Mouse (Mus musculus) stomach, postnatal 0 days (tissue): ENCODE results near the gene Cdkn2a.

Experiments used
- CTCF ChIP-seq: IDR thresholded peaks from 2 replicates; pipeline ENCODE4 v1.5.1; 2016; ENCODE audit warnings: antibody characterized with exemption, low read depth, mild to moderate bottlenecking, moderate library complexity
- EP300 ChIP-seq: optimal IDR thresholded peaks from 2 replicates; pipeline ENCODE3; 2016; ENCODE audit warnings: antibody characterized with exemption

- TF ChIP-seq CTCF, result no peak
- TF ChIP-seq EP300, result no peak
Measured at GRCm38 (mm10) chr4:89281236-89281635, 13.2 kb downstream of the Cdkn2a start.
